Mouse (Mus musculus): ENCODE measurements around the gene Gm13030.

DNA sequence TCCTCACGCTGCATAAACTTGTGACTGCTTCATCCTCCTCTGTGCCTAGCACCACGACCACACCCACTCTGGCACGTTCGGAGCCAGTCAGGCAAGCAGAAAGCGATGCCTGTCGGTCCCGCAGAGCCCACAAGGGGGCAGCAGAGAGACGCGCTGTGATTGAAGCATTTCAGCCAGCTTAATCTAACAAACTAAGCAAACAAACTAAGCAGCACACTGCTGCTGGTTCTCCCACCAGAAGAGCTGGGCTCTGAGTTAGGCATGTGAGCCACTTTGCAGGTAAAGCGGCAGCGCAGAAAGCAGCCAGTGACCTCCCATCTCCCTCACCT, 48.3 kb upstream of the Gm13030 start:
- TF ChIP-seq CTCF (IDR thresholded peaks at IDR 0.05; ENCODE audit: control insufficient read depth, insufficient read depth, insufficient replicate concordance, low read depth, low read length) (peak; percentile 100), POLR2A (IDR thresholded peaks at IDR 0.05; ENCODE audit: control insufficient read depth, low read depth, low read length) (no peak)
